Mouse (Mus musculus): ENCODE data around the gene Cdipt. TPM values are rescaled to one million over a fixed set of nuclear protein-coding genes. Genes with fewer than 3 reads are reported as not detected.

Gene Cdipt
- total RNA-seq, 2 experiments from 2014 or later: 34.9 to 38.5 TPM

GRCm38 (mm10) chr7:126963548-126964286, 12.0 kb upstream of the Cdipt start:
- peak; percentile 31 for DNase-seq
- intact Hi-C loops (cut with DNase I; ENCODE audit: low total_unique reads): loop anchor here (5.0 kb wide), 1 partner anchor 141 kb away; no protein-coding TSS in a partner anchor

GRCm38 (mm10) chr7:126965568-126965967, 10.1 kb upstream of the Cdipt start:
- DNase-seq: no peak
- intact Hi-C loops (cut with DNase I; ENCODE audit: low total_unique reads): no loop called here

DNA sequence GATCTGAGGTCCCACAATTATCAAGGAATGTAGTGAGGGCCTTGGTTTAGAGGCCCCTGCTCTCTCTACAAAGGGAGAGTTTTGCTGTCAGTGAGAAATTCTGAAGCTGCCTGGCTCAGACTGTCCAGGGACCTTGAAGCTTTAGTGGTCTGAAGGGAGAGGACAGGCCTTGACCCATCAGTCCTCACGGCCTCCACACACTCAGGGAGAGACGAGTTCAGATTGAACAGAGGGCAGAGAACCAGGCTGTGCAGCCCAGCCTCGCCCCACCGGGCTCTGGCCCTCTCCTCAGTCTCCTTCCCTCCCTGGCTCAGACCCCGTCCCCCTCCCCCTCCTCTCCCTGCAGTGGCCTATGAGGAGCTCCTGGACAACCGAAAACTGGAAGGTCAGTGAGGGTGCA, 8.4 kb upstream of the Cdipt start:
- DNase-seq: no peak
- intact Hi-C loops (cut with DNase I; ENCODE audit: low total_unique reads): no loop called here

DNA sequence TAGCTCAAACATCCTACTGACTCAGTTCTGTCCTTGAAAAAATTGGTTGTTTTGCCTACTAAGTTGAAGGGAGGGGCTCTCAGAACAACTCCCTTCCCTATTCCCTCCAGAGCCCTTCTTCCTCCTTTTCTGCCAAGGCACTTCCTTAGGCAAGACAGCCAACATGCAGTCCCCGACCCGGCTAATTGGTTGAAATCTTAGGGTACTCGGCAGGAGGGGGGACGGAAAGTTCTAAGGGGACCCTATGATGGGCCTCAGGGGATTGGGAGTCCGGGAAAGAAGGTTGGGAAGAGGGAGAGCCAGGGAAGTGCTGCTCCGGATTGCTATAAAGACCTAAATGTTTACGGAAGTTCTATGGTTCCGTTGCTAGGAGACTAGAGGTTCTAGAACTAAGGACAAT, 221 bp upstream of the Cdipt start:
- intact Hi-C loops (cut with DNase I; ENCODE audit: low total_unique reads): no loop called here
- no peak for DNase-seq

- intact Hi-C loops (cut with DNase I; ENCODE audit: low total_unique reads): no loop called here
- peak; percentile 96 for DNase-seq
These were observed 494 bp downstream of the Cdipt start, which contains the start of gene Cdiptos for GRCm38 (mm10) chr7:126975950-126976866. TSS of gene Cdiptos (minus strand) at chr7:126976098.

- no peak for DNase-seq
These were observed 1.3 kb downstream of the Cdipt start for GRCm38 (mm10) chr7:126976878-126977459.

GRCm38 (mm10) chr7:126978841-126979240, 3.1 kb downstream of the Cdipt start:
- intact Hi-C loops (cut with DNase I; ENCODE audit: low total_unique reads): no loop called here
- DNase-seq: no peak

More at GRCm38 (mm10) chr7:126976878-126977459, 1.3 kb downstream of the Cdipt start:
- intact Hi-C loops (cut with DNase I; ENCODE audit: low total_unique reads): no loop called here

- DNase-seq: no peak
- intact Hi-C loops (cut with DNase I; ENCODE audit: low total_unique reads): loop anchor here (10.0 kb wide), 1 partner anchor 123 kb away; no protein-coding TSS in a partner anchor
These were observed 5.9 kb downstream of the Cdipt start for GRCm38 (mm10) chr7:126981601-126982000.

- no peak for DNase-seq
- intact Hi-C loops (cut with DNase I; ENCODE audit: low total_unique reads): loop anchor here (10.0 kb wide), 1 partner anchor 123 kb away; no protein-coding TSS in a partner anchor
These were observed 6.3 kb downstream of the Cdipt start for GRCm38 (mm10) chr7:126982054-126982453.

DNA sequence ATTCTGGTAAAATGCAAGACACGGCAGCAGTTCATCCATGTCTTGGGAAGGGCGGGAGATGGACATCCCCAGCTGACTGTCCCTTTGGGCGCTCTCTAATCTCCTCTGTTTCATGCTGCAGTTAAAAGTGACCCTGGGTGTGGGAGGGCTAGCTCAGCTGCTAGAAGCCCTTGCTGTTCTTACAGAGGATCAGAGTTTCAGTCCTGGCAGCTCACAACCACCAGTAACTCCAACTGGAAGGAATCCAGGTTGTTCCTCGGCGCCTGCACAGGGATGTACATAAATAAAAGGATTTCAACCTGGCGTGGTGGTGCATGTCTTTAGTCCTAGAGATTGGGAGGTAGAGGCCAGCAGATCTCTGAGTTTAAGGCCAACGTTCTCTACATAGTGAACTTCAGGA, 7.4 kb downstream of the Cdipt start:
- DNase-seq: no peak

GRCm38 (mm10) chr7:126984667-126985444, 9.1 kb downstream of the Cdipt start:
- peak; percentile 21 for DNase-seq

More for the DNA sequence above, 7.4 kb downstream of the Cdipt start:
- intact Hi-C loops (cut with DNase I; ENCODE audit: low total_unique reads): loop anchor here (10.0 kb wide), 1 partner anchor 122 kb away; no protein-coding TSS in a partner anchor

GRCm38 (mm10) chr7:126986319-126986718, 10.6 kb downstream of the Cdipt start:
- intact Hi-C loops (cut with DNase I; ENCODE audit: low total_unique reads): loop anchor here (10.0 kb wide), 1 partner anchor 118 kb away; no protein-coding TSS in a partner anchor
- peak; percentile 72 for DNase-seq

More at GRCm38 (mm10) chr7:126984667-126985444, 9.1 kb downstream of the Cdipt start:
- intact Hi-C loops (cut with DNase I; ENCODE audit: low total_unique reads): loop anchor here (10.0 kb wide), 1 partner anchor 120 kb away; no protein-coding TSS in a partner anchor

GRCm38 (mm10) chr7:126988816-126989215, 13.1 kb downstream of the Cdipt start:
- DNase-seq: no peak
- intact Hi-C loops (cut with DNase I; ENCODE audit: low total_unique reads): loop anchor here (10.0 kb wide), 1 partner anchor 116 kb away; no protein-coding TSS in a partner anchor

DNA sequence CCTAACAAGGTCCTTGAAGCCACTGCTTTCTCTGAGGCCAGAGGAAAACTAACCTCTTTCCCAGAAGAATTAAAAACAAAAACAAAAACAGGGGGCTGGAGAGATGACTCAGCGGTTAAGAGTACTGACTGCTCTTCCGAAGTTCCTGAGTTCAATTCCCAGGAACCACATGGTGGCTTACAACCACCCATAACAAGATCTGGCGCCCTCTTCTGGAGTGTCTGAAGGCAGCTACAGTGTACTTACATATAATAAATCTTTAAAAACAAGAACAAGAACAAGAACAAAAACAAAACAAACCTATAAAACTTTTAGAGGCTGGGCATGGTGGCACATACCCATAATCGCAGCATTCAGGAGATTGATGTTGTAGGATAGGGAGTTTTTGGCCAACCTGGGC, 20.7 kb downstream of the Cdipt start:
- no peak for DNase-seq
- intact Hi-C loops (cut with DNase I; ENCODE audit: low total_unique reads): no loop called here

DNA sequence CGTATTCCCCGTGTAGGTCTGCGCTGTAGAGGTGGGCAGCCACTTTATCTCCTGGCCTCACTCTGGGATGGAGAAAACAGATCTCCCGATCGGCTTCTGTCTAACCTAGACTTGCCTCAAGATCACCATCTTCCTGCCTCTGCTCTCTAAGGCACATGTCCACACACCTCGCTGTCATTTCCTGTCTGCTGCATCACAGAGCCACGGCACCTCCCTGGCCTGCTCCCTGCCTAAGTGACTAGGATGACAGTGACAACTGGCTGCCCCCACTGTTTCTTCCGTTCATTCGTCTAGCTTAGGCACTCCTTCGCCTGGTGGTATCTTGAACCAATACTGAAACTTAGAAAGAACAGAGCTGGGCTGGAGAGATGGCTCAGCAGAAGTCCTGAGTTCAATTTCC, 23.9 kb downstream of the Cdipt start:
- no peak for DNase-seq
- intact Hi-C loops (cut with DNase I; ENCODE audit: low total_unique reads): no loop called here

DNA sequence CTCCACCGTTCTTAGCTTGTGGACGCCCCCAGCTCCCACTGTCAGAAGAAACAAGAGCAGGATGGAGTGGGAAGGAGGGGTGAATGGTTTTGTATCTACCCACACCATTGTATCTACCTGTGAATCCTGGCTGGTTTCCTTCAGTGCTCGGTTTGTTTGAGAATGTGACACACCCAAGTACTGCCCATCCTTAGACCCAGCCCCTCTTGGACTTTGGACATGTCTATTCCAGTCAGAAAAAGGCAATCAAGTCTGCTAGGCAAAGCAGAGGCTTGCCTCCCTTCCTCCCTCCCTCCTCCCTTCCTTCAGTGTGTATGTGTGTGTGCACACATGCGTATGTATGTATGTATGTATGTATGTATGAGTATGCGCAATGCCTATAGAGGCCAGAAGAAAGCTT, 27.9 kb downstream of the Cdipt start:
- intact Hi-C loops (cut with DNase I; ENCODE audit: low total_unique reads): no loop called here
- DNase-seq: no peak

- DNase-seq: no peak
- intact Hi-C loops (cut with DNase I; ENCODE audit: low total_unique reads): no loop called here
These were observed 28.6 kb downstream of the Cdipt start for GRCm38 (mm10) chr7:127004122-127004875.

Data from gastrocnemius, postnatal 14 days (tissue).